Mouse (Mus musculus) bone marrow macrophage, adult 2 months (primary cell): Measurements from ENCODE around the gene Itprid2. TPM values are rescaled to one million over a fixed set of nuclear protein-coding genes. Genes with fewer than 3 reads are reported as not detected.
A peak's percentile ranks its signal among the peaks of the same experiment; 100 is the strongest.
"Not testable (repeated sequence)": the region's sequence is repeated elsewhere in the genome, so short reads cannot be mapped to it uniquely, and the experiment has no call there.

Experiments used
- H3K27ac ChIP-seq: 2 replicates; pipeline ENCODE4 v1.5.1; 2012; ENCODE audit warnings: low read depth, low read length; ENCODE audit not compliant: insufficient read depth
- H3K4me1 ChIP-seq: 2 replicates; pipeline ENCODE4 v1.6.1; 2012; ENCODE audit warnings: low read length; ENCODE audit not compliant: control insufficient read depth, insufficient read depth
- H3K4me3 ChIP-seq: 2 replicates; pipeline ENCODE4 v1.5.1; 2012; ENCODE audit warnings: mild to moderate bottlenecking, low read length, moderate library complexity; ENCODE audit not compliant: insufficient read depth
- CTCF ChIP-seq: IDR thresholded peaks from 2 replicates; pipeline ENCODE4 v1.5.1; 2012; ENCODE audit warnings: low read depth, mild to moderate bottlenecking, low read length, moderate library complexity
- POLR2A ChIP-seq: IDR thresholded peaks from 2 replicates; pipeline ENCODE4 v1.6.1; 2012; ENCODE audit warnings: mild to moderate bottlenecking, low read depth, low read length, borderline replicate concordance
- polyA plus RNA-seq: library from polyadenylated mRNA; stranded (reverse); fragments of >200 nt; gene quantifications from 2 replicates; pipeline ENCODE4 v1.2.4, GENCODE M21; 2012; ENCODE audit not compliant: missing spikeins, insufficient read depth, insufficient read length

Gene Itprid2
- 55.1 and 60.1 TPM in 2 replicates for polyA plus RNA-seq

GRCm38 (mm10) chr2:79634528-79635400 is at the start of gene Itprid2:
Gene Itprid2, plus strand, starts transcription at chr2:79635352.
- Histone ChIP-seq H3K4me1 (peaks cover 13% of the 10 kb centered on the region), H3K4me3 (peak within 1 kb of the TSS; percentile 99), H3K27ac (peak within 1 kb of the TSS; percentile 88)
- TF ChIP-seq POLR2A (no peak), CTCF (no peak)

- H3K4me3 ChIP-seq: no peak overlapping the region
- no peaks in the 10 kb centered on the region for H3K4me1 ChIP-seq
- H3K27ac ChIP-seq: no peak overlapping the region
- TF ChIP-seq POLR2A (no peak), CTCF (no peak)
These were observed 39.0 kb upstream of the Itprid2 start for GRCm38 (mm10) chr2:79596177-79596576.

- Histone ChIP-seq H3K4me3 (no peak overlapping the region), H3K27ac (no peak overlapping the region), H3K4me1 (peaks cover 2% of the 10 kb centered on the region; the same call in 1 of the 2 replicates)
- TF ChIP-seq CTCF (no peak), POLR2A (no peak)
These were observed 38.1 kb upstream of the Itprid2 start for GRCm38 (mm10) chr2:79597090-79597489.

DNA sequence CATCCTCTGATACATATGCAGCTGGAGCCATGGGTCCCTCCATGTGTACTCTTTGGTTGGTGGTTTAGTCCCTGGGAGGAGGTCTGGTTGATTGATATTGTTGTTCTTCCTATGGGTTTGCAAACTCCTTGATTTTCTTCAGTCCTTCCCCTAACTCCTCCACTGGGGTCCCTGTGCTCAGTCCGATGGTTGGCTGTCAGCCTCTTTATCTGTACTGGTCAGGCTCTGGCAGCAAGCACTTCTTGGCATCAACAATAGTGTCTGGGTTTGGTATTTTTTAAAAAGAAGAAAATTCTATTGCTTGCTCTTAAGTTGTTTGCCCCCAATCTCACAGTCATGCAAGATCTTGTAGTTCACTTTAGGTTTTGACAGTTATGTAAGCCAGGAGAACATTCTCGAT is 34.0 kb upstream of the Itprid2 start:
- H3K4me3 ChIP-seq, H3K27ac ChIP-seq: not testable (repeated sequence)

DNA sequence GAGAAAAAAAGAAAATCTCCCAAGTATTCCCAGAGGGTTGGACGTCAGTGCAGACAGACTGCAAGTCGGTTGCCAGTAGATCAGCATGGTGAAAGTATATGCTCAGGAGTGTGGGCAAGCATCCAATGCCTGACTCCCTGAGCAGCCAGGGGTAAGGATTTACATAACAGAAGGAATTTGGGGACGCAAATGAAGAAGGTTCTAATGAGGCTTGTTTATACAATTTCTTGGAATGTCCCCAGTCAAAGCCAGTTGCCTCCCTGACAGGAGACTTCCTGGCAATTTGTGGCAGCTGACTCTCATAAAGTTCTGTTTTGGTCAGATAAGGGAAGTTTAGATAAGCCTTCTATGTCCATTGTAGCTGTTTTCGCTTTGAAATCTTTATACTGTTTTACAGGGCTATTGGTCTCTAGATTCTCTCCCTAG is 33.4 kb upstream of the Itprid2 start:
- Histone ChIP-seq H3K4me1 (peaks cover 2% of the 10 kb centered on the region; the same call in 1 of the 2 replicates), H3K27ac (no peak overlapping the region), H3K4me3 (no peak overlapping the region)
- TF ChIP-seq POLR2A: no peak
- TF ChIP-seq CTCF: no peak

More for the DNA sequence above, 34.0 kb upstream of the Itprid2 start:
- not testable (repeated sequence) for H3K4me1 ChIP-seq

DNA sequence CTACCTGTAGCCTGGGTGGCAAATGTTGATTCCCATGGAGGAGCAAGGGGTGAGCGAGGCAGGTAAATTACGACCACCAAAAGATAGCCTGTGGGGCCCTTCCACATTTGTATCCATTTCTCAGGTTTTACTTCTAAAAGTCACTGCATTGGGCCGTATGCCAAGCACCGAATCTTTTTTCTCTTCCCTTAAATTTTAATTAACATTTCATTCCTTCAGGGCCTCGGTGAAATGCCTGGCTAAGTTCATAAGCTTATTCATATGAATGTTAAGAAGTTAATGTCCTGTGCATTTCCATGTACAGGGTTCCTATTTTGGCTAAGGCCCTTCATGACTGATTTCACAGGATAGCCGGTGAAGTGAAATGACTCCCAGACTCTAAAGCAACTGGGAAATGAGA is 32.8 kb upstream of the Itprid2 start:
- no peak overlapping the region for H3K4me3 ChIP-seq
- no peak for TF ChIP-seq POLR2A
- TF ChIP-seq CTCF: no peak
- H3K27ac ChIP-seq: no peak overlapping the region
- peaks cover 2% of the 10 kb centered on the region; the same call in 1 of the 2 replicates for H3K4me1 ChIP-seq

DNA sequence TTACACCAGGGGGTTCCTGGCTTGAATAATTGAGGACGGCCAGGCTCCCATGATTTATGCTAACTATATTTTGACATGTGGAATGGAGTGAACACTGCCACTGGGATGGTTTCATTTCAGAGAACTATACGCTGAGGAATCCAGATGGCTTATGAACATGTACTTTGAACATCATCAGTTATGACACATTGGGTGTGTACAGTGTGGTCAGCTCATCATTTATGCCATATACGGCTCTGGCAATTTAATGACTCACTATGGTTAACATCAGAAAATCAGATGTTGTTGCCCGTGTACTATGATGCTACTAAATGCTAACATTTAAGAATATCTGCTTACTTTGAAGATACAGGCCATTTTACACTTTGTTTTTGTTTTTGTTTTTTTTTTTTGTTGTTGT is 31.8 kb upstream of the Itprid2 start:
- Histone ChIP-seq H3K4me1 (peaks cover 2% of the 10 kb centered on the region; the same call in 1 of the 2 replicates), H3K4me3 (no peak overlapping the region), H3K27ac (no peak overlapping the region)
- TF ChIP-seq POLR2A (no peak), CTCF (no peak)

DNA sequence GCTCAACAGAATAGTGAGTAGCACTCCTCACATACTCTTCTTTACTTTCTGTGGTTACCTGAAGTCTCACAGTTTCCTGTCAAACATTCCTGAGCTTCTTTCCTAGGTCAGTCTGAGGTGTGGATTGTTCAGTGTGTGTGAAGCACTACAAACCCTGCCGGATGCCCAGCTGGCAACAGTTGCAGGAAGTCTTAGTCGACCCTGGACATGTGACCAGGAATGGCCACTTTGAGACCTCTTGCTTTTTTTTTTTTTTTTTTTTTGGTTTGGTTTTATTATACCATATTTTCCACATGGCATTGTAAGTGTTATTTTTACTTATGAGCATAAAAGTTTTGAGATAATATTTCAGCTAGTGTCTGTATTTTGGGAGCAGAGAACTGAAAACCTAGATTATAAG is 29.1 kb upstream of the Itprid2 start:
- TF ChIP-seq CTCF (no peak), POLR2A (no peak)
- Histone ChIP-seq H3K4me3 (no peak overlapping the region), H3K27ac (no peak overlapping the region), H3K4me1 (peaks cover 5% of the 10 kb centered on the region; the same call in 1 of the 2 replicates)

- Histone ChIP-seq H3K27ac (no peak overlapping the region), H3K4me1 (0 out of 2 replicates have a peak, but pooled peaks cover 5% of the 10 kb centered on the region), H3K4me3 (no peak overlapping the region)
- TF ChIP-seq CTCF: no peak
- TF ChIP-seq POLR2A: no peak
These were observed 28.0 kb upstream of the Itprid2 start for GRCm38 (mm10) chr2:79607181-79607580.
